Mouse (Mus musculus) olfactory bulb, adult 2 months (tissue): Measurements from ENCODE around the gene Klhl9.

Experiments
- CTCF ChIP-seq: fragments of 200-500 bp; IDR thresholded peaks from 2 replicates; pipeline ENCODE4 v1.5.1; 2012; ENCODE audit warnings: low read depth, mild to moderate bottlenecking, low read length, moderate library complexity; ENCODE audit not compliant: insufficient read depth
- POLR2A ChIP-seq: fragments of 200-500 bp; IDR thresholded peaks from 2 replicates; pipeline ENCODE4 v1.6.1; 2012; ENCODE audit warnings: mild to moderate bottlenecking, low read depth, low read length, moderate library complexity; ENCODE audit not compliant: insufficient read depth

DNA sequence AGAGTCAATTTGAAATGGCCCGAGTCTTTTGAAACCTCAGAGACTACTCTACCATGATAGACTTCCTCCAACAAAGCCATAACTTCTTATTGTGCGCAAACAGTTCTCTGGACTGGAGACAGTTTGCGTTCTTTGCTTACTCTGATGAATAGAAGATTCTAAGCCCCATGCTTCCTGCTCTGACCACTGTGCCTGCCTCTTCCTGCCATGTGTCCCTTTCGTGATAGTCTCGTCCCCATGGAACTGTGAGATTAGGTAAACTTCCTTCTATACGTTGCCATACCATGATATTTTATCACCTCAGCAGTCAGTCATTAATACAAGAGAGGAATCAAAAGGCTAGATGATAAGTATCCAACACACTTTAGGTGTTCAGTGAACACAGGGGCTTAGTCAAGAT lies 4.5 kb upstream of the Klhl9 start:
- TF ChIP-seq POLR2A (no peak), CTCF (no peak)
